Mouse (Mus musculus) adipocyte (in vitro differentiated cells): ENCODE results near the gene 0610040J01Rik.

ENCODE experiments used
- DNase-seq: peaks from one replicate; pipeline ENCODE4 v3.0.0-alpha.2; 2016; ENCODE audit warnings: low spot score

0610040J01Rik gene

DNA sequence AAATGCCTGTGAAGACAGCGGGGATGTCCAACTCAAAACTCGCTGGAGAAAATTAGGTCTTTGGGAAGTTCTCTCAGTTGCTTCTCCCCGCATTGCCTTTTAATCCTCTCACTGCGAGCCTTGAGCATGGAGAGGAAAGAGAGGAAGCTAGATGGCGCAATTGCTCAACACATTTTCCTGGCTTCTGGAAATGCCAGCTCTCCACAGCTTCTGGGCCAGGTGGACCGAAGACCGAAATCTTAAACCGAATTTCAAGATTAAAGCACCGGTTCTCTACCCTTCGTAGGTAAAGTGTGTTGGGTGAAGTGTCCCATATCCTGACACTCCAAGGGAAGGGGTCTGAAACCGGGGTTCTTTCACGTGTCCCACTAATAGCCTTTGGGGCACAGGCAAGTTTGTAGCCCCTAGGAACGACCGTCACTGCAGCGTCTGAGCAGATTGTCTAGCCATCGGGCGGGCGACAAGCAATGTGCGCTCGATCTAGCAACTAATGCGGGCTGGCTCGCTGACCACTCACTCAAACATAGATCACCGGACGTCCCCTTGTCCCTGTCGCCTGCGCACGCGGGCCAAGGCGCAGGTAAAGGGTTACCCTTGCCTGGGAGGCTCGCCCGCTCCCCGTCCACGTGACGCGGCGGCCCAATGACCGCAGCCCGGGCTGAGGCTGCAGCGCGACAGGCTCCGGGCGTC, at the start of gene 0610040J01Rik:
Gene 0610040J01Rik (plus strand): TSS at position 545 of the 690 bp plus-strand sequence.
- DNase-seq = no peak

DNA sequence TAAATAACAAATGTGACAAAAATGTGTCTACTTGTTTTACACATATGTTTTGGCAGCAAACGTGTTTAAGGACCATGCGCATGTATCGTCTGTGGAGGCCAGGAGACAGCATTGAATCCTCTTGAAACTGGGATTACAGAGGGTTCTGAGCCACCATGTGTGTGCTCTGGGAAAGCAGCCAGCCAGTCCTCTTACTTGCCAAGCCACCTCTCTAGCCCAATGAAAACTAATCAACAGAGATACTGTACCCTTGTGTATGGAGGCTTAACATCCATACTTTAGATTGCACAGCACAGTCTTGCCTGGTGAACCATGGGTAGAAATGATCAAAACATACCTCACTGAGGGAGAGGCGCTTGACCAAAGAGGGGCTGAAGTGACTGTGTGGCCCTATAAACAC, 46.3 kb upstream of the 0610040J01Rik start:
- no peak for DNase-seq

DNA sequence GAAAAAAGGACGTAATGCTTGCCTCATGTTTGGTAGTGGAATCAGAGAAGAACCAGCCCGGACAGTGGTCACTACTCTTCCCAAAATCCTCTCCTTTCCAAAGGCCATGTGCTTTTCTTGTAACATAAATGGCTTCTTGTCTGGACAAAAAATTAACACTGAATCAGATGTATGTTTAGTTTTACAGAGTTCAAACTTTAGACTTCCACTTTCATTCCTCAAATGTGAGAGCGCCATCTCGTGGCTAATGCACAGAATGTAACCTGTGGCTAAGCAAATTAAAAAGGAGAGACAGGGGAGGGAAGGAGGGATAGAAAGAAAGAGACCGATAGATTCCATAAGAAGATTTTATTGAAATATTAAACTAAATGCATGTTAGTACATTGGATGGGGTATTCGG, 45.4 kb upstream of the 0610040J01Rik start:
- DNase-seq = peak; percentile 55

DNA sequence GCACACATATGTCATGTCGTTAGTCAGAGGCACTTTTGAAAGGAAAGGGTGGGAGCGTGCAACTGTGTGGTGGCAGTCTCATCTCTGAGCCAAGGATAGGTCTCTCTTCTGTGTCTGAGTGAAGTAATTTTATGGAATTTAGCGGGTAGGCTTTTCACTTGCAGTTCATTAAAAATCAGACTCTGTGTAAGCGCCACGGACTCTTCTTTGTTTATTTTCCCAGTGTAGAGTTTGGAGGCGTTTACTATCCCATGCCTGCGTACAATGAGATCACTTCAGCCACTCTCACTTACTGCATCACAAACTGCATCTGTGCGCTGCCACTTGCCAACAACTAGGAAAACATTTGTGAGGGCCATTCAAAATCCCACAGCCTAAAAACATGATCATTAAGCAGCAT, 44.7 kb upstream of the 0610040J01Rik start:
- no peak for DNase-seq

DNA sequence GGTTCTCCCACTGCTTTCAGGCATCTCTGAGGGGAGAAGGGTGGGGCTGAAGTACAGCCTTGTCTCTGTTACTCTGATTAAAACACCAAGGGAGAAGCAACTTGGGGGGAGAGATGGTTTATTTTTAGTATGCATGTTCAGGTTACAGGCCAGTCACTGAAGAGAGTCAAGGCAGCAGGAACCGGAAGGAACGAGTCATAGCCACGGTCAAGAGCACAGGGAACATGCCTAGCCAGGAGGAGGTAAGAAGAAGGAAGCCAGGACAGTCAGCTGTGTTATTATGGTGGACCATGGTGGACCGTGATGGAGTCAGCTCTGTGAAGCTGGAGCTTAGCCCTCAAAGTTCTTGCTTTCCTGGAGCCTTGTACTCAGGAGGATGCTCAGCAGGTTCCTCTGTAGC, 43.9 kb upstream of the 0610040J01Rik start:
- DNase-seq = no peak

DNA sequence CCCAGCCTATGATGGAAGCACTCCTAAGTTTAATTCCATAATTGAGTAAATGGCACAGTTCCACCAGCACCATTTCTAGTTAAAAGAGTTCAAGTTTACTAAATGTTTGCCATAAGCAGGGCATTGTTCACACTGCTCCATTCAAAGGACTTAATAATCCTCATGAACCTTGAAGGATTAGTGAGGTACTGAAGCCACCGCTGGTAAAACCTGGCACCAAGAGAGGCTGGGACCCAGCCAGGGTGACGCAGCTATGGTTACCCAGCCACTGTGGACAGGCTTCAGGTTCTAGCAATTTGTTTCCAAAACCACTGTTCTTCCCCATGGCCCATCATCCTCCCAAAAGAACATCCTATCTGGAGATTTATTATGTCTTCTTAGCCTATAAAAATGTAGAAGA, 39.2 kb upstream of the 0610040J01Rik start:
- DNase-seq = no peak

DNA sequence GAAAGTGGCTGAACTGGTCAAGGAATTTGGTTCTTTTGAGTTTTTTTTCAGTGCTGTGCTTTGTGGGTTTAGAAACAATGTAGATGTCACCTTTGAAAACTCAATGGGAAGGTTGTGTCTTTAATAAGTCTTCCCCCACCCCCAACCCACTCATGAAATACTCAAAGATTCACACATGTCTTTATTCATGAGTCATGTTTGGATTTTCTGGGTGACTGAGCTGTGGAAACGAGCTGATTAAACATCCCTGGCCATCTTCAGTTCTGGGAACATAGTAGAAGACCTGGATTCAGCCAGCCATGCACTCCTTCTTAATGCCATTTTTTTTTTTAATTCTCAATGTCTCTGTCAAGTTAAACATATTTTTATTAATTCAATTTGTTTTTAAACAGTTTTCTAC, 38.6 kb upstream of the 0610040J01Rik start:
- DNase-seq = no peak

DNA sequence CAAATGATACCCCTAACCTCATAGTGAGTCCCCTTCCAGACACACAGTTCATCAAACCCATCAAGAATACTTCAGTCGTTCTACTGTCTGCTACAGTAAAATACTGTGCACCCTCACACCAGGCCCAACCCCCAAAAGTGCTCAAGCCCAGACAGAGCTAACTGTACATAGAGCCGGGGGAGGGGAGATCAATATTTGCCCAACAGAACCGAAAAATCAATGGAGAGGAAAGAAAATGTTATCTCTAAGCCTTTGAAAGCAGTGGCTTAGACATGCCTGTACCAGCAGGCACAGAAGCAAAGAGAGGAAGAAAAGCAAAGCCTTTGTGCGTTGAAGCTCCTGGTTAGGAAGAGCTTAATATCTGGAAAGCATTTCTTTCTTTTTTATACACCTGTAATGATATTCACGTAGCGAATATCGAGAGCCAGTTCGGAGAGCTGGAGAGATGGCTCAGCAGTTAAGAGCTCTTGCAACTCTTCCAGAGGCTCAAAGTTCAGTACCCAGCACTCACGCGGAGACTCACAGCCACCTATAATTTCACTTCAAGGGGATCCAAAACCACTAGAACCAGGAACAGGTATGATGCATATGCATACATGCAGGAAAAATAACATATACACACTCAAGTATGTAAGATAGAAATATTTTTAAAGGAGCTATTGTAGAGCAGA, 23.9 kb upstream of the 0610040J01Rik start:
- DNase-seq = no peak

DNA sequence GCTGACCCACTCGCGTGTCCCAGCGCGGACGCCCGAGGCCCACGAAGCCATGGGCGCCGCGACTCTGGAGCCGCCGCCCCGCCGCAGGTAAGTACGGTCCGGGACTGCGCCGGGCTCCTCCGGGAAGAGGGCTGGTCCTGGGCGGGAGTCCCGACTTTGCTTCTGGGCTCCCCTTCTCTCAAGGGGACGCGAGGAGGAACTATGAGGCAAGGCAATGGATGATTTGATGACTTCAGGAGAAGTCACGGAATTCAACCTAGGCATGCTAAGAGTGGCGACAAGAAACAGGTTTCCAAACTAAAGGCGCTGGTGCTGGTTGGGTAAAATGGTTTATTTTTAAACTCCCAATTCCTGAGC, 324 bp downstream of the 0610040J01Rik start:
- no peak for DNase-seq

DNA sequence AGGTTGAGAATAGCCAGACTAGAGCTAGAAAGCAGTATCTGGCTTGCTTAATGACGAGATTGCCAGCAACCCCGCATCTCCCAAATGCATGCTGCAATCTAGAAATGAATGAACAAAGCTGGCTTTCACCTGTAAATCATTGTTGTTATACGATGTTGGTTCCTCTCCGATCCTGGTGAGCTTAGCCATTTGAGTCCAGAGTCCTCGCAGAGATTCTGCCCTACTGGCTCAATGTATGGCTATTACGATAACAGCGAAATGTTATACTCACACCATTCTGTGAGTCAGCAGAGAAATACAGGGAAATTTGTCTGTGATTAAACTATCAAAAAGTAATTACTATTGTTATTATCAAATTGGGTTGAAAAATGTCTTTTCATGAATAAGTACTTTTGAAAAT, 4.5 kb downstream of the 0610040J01Rik start:
- DNase-seq = no peak

DNA sequence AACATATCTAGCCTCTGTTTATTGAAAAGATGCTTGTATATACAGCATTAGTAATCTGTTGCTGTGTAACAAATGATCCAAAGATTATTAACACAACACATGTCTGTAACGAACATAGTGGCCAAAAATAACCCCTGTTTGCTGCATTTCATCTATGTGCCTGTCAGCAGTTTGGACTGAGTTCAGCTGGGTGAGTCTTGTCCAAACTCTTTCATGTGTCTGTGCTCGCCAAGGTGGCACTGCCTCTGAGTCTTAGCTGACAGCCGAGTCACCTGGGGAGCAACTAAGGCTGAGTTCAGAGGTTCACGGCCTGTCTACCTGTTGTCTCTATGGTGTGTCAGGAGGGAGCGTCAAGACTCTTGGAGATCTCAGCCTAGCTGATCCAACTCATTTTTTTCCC, 5.1 kb downstream of the 0610040J01Rik start:
- no peak for DNase-seq

DNA sequence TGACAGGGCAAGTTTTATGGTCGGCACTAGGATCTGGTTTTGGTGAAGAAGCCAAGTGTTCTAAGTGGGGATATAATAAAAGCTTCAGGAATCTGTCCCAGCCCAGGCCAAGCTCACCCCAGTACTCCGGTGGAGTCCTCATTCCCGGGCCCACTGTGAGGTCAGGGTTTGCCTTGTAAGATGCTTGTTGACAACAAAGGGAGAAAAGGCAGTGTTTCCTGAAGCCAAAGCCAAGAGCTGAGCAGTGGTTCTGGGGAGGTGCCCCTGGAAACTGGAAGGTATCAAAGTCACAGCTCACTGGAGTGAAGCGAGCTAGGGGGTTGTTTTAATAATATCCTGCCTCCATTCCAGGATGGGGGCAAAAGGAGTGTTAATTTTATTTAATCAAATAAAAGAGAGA, 6.8 kb downstream of the 0610040J01Rik start:
- no peak for DNase-seq

DNA sequence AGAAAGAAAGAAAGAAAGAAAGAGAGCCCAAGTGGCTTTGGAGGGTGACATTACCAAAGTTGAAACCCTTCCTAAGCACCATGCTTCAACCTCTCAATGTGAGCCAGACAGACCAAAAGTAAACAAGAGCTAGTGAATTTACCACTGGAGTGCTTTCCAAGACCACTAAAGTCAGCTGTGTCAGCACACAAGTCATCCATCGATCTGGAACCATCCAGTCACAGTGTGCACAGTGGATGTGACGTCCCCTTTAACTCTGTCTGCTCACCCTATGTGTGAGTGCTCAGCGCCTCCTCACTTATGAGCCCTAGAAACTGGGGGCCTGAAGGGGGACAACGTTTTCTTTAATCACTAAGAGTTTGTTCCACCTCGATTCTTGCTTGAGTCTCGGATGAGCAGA, 7.4 kb downstream of the 0610040J01Rik start:
- no peak for DNase-seq

DNA sequence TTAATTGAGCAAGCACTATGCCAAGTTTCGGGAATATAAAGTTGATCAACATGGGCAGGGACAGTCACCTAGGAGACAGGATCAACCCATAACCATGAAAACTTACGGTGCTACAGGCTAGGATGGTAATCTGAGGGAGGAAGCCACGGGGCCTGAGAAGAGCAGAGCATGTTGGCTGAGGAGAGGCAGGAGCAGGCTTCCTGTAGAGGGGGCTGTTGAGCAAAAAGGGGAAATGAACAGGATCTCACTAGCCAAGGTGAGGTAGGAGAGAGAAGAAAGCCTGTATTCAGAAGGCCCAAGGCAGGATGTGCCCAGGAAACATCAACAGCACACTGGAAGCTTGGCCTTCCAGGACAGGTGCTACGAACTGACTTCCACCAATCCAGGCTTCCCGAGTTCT, 9.0 kb downstream of the 0610040J01Rik start:
- no peak for DNase-seq

DNA sequence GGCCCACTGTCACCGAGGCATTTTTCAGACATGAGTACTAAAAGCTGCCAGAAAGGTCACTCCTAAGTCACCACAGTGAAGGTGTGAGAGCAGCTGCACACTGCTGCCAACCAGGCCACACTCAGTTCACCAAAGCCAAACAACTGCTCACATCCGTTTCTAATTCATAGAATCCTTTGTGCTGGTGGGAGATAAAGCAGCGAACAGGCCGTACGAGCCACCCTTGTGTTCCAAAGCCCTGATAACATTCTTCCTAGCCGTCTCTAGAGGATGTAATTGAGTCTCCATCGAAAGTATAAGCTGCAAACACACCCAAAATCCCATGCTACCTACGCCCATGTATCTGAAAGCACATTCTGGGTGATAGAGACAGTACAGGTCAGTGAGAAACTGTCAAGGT, 9.7 kb downstream of the 0610040J01Rik start:
- DNase-seq = no peak

DNA sequence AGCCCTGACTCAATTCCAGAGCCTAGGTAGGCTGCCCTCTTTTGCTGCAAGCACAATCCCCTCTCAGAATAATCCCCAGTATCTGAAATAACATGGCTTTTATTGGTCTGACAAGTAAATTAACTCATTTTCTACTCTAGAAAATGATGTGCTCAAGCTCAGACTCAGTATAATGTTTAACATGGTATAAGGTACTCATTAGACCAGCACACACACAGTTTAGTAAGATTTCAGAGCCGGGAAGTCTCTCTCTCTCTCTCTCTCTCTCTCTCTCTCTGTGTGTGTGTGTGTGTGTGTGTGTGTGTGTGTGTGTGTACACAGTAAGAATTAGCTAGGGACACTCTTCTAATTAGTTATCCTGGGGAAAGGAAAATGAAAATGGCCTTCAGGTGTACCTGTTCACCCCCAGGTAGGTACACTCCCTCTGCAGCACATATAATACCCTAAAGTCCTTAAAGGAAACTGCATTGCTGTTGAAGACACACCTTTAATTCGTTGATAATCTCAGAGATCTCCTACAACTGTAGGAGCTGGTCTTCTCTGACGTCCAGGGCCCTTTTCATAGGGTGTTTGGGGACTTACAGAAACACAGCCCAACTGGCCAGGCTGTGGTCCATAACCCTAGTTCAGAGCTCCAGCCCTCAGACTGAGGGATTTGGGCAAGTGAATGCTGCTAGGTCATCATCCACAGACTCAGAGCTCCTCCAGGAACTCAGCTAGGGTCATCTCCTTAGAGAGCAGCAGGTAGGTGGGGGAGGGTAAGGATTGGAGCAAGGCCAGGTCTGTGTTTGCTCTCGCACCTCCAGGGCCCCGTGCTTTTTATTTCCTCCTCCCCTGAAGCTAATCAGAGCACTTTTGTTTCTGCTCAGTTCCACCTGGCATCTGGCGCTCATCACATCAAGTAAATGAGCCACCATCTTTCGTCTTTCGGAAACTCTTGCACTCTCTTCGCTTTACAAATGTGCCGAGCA, 11.5 kb downstream of the 0610040J01Rik start:
- DNase-seq = no peak

DNA sequence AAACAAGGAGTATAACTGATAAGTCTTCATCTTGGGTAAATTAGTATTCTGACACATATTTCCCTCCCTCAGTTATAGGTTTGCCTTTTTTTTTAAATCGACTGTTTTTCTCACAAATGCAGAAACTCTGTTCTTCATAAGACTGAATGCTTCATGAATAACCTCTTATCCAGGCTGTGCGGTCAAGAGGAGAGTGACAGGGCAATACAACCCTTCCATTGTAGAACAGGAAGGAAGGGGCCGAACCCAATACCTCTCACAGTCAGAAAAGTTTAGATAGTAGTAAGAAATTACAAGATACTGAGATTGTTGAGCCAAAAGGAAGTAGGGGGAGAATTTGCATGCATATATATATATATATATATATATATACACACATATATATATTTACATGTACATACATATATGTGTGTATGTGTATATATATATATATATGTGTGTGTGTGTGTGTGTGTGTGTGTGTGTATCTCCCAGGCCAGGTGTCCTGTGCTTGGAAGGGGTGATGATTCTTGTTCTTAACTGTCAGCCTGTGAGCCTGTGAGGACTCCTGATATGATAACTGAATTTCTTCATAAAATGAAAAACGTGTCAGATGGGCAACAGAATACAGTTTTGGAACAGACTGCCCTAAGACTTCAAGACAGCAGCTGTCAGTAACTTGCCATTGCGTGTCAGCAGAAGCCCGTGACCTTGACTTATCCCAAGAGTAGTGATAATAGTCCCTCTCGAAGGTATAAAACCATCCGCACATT, 12.6 kb downstream of the 0610040J01Rik start:
- DNase-seq = no peak

DNA sequence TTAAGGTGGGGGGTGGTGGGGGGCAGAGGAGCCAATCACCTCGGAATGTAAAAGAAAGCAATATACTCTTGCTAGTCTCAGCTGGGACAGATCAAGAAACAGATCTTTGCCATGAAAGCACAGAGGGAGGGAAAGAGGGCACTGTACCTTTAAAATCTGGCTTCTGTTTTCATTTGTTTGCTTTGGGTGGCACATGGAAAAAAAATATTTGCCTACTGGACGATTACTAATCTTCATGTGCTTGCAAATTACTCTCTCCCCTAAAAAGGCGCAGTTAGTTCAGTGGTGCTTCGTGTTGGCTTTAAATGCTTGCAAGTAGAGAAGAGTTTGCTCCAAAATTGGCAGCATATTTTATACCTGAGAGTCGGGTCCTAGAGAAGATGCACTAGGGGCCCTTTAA, 13.7 kb downstream of the 0610040J01Rik start:
- DNase-seq = no peak

DNA sequence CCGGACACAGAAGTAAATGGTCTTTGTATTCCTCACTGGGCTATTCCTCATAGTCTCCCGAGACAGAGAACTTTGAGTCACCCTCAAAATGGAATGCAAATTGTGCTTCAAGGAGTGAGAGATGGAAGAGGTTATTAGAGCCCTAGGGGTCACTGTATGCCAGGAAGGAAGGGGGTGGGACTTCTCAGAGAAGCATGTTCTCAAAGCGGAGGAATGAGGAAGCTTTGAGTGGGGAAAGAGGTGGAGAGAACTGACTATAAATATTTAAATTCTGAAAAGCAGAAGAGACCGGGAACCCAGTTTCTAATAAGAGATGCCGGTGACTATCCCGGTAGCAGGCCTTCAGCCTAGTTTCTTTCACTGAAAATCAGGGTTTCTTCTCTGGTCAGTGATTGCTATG, 14.8 kb downstream of the 0610040J01Rik start:
- no peak for DNase-seq

DNA sequence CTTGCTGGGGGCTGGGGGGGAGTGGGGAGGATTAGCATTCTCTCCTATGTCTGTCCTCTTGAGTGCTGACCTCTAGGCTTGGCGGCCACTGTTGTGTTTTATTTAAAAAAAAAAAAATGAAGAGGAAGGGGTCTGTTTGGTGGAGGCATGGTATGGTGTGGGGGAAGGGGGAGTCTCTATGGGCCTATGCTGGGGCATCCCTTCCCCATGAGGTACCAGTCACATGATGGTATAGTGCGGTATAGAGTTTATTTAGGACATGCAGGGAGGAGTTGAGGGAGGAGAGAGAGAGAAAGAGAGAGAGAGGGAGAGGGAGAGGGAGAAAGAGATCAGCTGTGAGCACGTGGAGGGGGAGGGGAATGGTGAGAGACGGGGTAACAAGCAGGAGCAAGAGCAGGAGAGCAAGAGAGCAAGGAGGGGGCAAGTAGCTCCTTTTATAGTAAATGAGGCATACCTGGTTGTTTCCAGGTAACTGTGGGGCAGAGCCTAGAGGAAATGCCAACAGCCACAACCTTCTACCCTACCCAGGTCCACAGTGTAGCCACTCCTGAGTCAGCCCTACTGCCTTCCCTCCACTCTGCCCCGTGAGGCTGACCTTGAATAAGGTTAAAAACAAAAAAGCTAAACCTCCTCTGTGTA, 15.4 kb downstream of the 0610040J01Rik start:
- DNase-seq = no peak

DNA sequence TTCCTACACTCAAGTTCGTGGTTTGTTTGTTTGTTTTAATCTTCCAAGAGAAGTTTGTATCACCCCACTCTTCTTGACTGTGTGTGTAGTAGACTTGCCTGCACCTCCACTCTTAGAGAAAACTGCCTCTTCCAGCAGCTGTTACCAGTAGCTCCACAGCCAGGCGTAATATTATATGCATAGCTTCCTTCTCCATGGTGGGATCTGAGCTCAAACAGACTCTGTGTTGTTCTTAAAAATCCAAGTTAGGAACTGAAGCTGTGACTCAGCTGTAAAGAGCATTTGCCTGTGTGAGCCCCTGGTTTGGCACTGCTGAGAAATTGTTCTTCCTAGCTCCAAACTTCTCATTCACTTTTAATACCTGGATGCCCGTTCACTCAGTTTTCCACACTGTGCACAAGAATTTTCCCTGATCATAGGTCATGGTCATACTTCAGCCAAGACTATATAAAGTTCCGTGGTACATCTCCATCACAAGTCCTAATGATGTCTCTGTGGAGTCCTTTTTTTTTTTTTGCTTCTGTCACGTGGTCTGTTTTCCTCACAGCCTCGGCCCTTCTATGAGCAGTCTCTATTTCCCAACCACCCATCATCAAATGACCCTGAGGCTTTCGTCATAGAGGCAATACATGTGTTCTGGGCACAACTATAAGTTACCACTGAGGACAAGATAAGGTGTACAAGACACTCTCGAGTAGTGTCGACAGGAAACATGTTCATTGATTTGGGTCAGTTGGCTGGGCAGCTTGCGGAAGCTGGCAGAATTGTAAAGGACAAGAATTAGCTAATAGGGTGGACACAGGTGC, 16.4 kb downstream of the 0610040J01Rik start:
- no peak for DNase-seq
